Mouse (Mus musculus): ENCODE data around the gene Ak5. TPM values are rescaled to one million over a fixed set of nuclear protein-coding genes. Genes with fewer than 3 reads are reported as not detected.

The Ak5 gene
- total RNA-seq, 4 experiments from 2014 or later, result 0.34 to 0.92 TPM; not detected in 2

DNA sequence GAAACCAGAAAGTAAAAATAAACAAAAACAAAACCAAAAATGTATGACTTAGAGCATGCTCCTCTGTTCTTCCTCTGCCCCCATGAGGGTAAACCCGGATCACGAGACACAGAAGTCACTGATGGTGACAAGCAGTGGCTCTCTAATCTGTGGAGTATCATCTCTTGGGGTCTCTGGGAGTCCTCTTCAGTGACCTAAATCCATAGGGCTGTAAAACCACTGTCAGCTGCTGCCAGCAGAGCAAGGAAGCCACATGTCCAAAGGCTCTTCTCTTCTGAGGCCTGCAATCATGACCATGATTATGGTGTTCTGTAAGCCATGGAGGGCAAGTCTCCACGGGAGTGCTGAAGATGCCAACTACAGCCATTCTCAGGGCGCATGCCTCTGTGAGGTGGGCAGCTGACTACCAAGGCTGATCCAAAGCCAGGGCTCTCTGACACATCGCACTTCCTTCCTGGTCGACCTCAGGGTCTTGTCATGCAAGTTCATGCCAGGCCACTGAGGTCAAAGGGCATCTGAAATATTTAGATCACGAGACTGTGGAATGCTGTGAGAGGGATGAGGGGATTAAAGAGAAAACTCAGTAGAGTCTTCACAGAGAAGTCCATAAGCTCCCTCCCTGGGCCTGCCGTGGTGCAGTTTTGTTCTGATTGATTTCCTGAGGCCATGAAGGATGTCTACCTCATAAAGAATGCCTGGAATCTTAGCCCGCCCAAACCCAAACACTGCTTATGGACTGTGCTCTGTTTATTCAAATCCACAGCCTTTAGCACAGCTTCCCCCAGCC, 99.5 kb downstream of the Ak5 start:
- DNase-seq (ENCODE audit: low spot score in 2 of 2), result no peak

DNA sequence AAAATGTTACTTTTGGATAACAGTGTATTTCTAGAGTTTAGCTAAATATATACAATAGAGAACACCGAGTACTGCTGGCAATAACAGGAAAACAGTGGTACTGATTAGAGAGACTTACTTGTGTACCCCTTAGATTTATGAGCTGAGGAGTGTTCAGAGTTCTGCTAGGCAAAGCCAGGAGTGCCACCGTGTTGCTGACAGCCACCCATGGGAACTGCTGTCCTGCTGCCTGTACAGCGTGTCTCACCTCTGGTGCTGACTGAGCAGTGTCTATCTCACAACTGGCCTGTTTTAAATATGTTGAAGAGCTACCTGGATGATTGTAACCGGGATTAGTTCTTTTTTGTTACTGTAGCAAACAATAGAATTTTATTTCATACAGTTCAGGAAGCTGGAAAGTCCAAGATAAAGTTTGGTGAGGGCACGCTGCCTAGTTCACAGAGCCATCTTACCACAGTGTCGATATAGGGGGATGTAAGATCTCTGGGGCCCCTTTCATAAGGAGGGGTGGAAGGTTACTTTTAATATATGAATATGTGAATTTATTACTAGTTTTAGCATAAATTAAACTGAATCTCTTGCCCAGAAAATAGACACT, 103.5 kb downstream of the Ak5 start:
- no peak for DNase-seq (ENCODE audit: low spot score in 2 of 2)

DNA sequence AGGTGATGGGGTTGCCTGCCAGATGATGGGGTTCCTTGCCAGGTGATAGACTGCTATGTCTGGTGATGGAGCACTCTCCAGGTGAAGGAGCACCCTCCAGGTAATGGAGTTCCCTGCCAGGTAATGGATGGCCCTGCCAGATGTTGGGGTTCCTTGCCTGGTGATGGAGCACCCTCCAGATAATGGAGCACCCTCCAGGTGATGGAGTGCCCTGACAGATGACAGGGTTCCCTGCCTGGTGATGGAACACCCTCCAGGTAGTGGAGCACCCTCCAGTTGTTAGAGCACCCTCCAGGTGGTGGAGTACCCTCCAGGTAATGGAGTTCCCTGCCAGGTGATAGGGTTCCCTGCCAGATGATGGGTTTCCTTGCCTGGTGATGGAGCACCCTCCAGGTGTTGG, 104.3 kb downstream of the Ak5 start:
- no peak for DNase-seq (ENCODE audit: low spot score in 2 of 2)

DNA sequence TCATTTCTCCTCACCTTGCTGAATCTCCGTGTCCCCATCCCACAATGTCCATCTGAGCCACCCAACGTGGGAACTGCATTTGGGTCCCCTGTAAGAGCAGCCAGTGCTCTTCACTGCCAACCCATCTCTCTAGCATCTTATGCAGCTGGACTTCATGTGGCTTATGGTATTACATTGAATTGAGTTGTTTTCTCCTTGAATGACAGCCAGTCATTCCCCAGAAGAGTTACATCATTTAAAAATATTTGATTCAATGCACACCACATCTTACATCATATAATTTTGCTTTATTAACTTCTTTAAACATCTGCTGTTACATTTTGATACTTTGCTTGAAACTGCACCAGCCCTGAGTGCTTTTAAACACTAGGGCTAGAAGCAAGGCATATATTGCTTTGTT, 106.5 kb downstream of the Ak5 start:
- DNase-seq (ENCODE audit: low spot score in 2 of 2), result no peak

DNA sequence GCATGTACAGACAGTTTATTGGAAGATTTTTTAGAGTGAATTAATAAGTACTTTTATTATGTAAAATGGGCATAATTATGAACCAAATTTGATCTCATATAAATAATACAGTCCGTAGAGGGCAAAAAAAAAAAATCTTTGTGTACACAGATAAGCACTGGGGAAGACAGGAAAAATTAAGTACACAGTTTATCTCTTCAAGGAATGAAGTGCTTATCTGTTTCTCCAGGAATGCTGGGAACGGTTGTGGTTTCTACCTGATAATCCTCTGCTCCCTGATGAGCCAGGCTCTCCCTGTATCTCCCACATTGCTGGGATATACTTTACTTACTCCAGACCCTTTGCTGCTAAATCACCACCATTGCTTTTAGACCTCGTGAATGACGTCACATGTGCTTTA, 108.9 kb downstream of the Ak5 start:
- DNase-seq (ENCODE audit: low spot score in 2 of 2), result no peak

DNA sequence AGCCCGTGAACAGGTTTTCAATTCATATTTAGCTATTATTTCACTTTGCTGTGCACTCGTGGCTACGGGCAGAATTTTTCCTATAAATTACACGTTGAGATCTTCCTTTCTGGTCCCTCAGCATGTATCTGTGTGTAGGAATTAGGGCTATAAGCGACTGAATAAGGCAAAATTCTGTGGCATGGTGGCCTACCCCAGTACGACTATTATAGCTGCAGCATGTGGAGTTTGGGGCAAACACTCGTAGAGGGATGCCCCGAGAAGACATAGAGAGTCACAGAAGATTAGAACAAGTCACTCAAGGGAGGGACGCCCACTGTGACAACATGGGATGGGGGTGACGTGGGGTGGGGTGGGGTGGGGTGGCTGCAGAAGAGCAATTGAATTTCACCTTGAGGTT, 110.1 kb downstream of the Ak5 start:
- no peak for DNase-seq (ENCODE audit: low spot score in 2 of 2)

DNA sequence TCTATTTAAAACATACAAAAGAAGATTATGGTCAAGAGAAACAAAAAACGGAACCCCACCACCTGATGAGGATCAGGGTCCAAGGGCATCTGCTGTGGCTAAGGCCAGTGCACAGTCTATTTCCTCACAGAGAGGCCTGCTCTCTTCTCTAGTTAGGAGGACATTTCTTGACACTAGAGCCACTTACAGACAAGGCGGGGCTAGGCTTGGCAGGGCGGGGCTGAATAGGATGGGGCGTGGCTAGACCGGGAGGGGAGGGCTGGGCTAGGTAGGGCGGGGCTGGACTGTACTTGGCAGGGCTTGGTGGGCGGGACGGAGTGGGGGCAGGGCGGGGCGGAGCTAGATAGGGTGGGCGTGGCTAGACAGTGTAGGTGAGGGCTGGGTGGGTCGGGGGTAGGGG, 110.5 kb downstream of the Ak5 start:
- no peak for DNase-seq (ENCODE audit: low spot score in 2 of 2)

DNA sequence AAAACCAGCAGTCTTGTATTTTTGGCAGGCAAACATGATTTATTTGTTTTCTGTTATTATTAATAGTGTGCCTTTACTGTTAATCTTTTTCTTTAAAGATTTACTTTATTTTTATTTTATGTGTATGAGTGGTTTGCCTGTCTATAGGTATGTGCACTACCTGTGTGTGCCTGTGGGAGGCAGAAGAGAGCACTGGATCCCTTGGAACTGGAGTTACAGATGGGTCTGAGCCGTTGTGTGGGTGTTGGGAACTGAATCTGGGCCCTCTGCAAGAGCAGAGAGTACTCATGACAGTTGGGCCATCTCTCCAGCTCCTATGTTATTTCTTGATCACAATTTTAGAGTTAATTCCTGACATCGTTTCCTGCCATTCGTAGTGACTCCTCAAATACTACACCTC, 111.2 kb downstream of the Ak5 start:
- DNase-seq (ENCODE audit: low spot score in 2 of 2), result no peak

DNA sequence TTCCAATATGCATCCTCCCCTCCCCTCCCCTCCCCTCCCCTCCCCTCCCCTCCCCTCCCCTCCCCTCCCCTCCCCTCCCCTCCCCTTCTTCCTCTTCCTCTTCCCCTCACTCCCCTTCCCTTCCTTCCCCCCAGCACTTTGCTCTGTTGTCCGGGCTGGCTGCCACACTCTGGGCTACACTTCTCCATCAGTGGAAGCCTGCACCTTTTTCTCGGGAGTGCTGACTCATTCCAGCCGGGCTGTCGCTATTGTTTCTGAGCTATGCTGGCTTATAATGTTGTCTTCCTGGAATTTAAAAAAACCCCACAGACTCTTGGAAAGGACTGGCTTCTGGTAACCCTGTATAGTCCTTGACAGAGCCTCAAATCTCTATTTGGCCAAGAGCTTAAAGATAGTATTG, 111.7 kb downstream of the Ak5 start:
- DNase-seq (ENCODE audit: low spot score in 2 of 2), result no peak

DNA sequence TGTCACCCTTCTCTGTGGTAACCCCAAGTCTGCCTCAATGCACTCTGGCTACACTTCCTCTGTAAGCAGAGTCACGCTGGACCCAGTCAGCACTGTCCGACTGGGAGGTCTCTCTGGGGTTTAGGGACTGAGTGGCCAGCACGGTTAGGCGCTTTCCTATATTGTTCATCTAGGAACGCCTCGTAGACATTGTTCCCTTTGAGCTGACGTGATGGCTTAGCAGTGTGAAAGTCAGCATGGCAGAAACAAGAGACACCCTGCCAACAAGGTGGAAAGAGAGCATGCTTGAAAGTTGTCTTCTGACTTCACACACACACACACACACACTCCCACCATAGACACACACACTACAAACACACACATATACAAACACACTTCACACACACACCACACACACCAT, 112.9 kb downstream of the Ak5 start:
- no peak for DNase-seq (ENCODE audit: low spot score in 2 of 2)

DNA sequence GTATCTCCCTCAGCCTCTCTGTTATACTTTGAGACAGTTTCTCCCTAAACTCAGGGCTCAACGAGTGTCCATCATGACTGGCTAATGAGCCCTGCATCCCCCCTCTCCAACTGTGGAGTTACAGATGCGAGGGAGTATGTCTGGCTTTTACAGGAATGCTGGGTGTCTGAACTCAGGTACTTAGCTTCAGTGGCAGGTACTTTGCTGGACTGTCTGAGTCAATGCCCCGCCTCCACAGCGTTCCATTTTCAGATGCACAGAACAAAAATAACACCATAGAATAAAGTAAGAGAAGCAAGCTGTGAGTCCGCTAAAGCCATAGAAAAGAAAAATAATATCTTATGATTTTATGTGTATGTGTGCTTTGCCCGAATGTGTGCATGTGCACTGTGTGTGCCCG, 113.8 kb downstream of the Ak5 start:
- no peak for DNase-seq (ENCODE audit: low spot score in 2 of 2)

DNA sequence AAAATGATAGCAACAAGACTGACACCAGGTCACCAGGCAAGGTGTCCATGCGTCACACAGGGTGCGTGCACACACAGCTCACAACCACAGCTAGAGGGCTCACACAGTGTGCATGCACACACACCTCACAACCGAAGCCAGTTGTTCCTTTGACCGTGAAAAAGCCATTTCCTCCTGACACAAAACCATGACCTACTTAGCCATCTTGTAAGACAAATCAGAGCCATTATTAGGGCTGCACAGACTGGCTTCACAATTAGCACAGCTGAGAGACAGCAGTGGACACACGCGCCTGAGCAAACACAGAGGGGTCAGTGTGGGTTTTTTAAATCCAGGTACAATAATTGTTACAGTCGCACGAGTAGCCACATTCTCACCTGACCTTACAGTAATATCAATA, 115.5 kb downstream of the Ak5 start:
- no peak for DNase-seq (ENCODE audit: low spot score in 2 of 2)

DNA sequence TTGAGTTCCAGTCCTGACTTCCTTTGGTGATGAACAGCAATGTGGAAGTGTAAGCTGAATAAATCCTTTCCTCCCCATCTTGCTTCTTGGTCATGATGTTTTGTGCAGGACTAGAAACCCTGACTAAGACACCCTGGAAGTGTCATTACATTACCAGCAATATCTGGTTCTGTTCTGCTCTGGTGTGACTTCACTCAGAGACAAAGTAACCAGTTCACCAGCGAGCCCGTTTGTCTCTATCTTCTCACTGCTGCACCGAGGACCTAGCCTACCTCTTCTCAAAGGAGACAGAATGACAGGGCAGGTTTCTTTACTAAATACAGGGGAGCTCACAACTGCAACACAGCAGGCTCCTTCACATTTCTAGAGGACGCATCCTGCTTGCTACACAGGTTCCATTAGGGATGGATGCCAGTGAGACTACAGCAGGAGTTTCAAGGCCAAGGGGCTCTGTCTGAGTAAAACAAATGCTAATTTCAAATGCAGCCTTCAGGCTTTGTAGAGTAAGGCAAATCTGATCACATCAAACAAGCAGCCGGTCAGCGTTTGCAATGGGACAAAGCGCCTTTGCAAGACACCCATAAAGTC, 117.5 kb downstream of the Ak5 start:
- no peak for DNase-seq (ENCODE audit: low spot score in 2 of 2)

DNA sequence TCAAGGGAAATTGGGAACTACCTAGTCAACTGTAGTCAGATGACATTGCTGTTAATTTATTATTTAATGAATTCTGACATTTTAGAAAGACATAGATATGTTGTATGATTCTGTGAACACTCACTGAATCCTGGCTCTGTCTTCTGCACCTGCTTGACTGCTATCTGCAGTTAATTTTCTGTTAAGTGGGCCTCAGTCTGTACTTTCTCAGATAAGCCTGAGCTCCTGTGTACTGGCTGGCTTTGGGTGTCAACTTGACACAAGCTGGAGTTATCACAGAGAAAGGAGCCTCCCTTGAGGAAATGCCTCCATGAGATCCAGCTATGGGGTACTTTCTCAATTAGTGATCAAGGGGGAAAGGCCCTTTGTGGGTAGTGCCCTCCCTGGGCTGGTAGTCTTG, 118.1 kb downstream of the Ak5 start:
- no peak for DNase-seq (ENCODE audit: low spot score in 2 of 2)

DNA sequence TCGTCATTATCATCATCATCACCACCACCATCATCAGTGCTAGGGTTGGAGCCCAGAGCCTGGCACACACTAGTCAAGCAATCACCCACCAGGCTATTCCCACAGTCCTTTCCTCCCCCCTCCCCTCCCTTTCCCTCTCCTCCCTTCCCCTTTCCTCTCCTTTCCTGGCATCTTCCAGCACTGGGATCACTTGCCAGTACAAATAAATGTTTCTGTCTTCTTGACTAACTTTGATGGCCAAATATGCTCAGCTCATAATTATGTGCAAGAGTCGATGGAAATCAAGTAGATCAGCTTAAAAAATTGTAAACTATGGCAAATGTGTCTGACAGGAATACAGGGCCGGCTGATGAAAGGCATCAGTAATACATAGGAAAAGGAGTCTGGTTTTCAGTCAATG, 123.2 kb downstream of the Ak5 start:
- no peak for DNase-seq (ENCODE audit: low spot score in 2 of 2)

DNA sequence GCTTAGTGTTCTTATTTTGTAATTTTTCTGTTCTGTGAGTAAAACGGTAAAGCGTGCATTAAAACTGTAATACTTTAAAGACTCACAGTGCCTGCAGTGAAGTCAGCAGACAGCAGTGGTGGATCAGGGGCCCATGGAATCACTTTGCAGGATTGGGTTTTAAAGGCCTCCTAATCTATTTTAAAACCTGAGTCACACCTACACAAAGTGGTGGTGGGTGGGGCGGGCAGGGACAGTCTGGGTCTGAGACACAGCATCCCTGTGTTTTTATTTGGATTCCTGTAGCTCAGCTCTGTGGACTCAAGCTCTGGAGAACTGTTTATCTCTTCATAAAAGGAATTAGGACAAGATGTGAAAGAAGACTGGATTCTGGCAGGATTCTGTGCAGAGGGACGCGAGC, 125.9 kb downstream of the Ak5 start:
- no peak for DNase-seq (ENCODE audit: low spot score in 2 of 2)

DNA sequence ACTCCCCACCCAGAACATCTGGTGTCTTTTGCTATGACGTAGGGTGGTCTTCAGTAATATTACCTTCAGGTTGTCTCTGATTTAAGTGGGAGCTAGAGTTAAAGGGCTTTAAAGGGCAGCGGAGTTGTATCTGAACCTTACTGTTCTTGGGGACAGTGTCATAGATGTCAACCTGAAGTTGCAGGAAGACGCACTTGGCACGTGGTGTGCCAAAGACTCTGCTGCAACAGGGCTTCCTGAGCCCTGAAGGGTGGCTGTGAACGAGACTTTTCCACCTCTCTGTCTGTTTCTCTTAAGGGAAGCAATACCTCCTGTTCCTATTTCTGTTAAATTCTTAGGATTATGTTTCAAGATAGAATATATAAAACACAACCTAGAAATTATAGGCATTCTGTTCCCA, 137.8 kb downstream of the Ak5 start:
- no peak for DNase-seq (ENCODE audit: low spot score in 2 of 2)

DNA sequence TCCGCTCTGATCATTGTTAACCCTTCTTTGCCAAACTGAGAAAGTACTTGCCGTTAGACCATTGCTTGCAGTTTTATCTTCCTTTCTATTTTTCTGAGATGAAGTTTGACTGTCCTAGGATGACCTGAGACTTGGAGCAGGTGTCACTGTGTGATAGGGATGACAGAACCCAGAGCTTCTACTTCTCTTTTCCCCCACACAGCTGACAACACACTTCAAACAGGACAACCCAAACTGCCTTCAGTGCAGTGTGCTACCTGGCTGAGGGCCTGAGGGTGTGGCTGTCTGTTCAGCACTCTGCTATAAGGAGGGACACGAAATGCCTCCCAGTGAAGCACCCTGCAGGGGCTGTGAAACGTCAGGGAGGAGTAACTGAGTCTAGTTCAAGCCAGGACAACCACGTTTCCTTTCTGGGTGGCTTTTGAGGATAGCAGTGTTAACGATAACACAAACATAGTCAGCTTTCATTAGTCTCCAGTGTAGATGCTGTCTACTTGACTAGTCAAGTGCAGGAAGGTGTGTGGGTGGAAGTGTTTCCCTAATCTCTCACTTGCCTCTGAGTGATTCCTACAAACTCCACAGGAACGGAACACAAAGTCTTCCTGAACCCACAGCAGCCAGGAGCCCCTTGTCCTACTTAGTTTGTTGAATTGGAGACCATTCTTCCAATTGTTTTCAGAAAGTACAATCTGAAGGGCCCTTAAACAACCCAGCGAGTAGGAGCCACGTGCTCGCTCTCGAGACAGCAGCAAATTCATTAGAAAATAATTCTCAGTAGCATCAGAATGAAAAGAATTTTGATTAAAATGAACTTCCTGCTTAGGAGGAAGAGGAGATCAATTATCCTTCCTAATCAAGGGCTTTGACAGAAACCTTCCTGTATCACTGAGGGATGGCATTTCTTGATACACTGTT, 138.8 kb downstream of the Ak5 start:
- DNase-seq (ENCODE audit: low spot score in 2 of 2), result no peak

DNA sequence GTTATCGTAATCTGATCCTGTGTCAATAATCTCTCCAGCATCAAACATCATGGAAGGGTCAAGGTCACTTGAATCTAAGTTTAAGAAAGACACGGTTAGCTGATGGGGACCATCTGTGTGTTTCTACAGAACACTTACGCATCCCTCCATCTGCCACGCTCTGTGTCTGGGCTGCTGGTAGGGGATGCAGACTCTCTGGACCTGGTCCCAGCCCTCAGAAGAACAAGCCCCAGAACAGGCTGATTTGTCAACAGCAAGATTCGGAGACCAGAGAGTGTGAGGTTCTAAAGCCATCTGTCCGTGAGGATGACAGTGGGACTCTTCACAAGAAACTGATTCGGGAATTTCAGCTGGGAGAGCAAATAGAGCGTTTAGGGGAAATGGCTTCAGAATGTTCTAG, 141.4 kb downstream of the Ak5 start:
- no peak for DNase-seq (ENCODE audit: low spot score in 2 of 2)

DNA sequence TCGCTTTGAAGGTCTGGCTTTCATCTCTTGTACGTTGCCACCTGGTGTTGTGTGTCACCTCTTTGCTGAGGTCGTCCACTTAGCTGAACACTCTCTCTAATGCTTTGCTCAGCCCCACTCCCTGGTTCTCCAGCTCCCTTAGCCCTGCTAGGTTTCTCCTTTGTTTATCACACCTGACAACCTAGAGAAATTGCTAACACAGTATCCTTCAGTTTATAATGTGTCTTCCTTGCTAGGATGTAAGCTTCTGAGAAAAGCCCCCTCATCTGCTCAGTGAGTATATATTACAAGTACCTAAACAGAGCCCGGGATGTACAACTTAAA, 144.9 kb downstream of the Ak5 start:
- no peak for DNase-seq (ENCODE audit: low spot score in 2 of 2)

DNA sequence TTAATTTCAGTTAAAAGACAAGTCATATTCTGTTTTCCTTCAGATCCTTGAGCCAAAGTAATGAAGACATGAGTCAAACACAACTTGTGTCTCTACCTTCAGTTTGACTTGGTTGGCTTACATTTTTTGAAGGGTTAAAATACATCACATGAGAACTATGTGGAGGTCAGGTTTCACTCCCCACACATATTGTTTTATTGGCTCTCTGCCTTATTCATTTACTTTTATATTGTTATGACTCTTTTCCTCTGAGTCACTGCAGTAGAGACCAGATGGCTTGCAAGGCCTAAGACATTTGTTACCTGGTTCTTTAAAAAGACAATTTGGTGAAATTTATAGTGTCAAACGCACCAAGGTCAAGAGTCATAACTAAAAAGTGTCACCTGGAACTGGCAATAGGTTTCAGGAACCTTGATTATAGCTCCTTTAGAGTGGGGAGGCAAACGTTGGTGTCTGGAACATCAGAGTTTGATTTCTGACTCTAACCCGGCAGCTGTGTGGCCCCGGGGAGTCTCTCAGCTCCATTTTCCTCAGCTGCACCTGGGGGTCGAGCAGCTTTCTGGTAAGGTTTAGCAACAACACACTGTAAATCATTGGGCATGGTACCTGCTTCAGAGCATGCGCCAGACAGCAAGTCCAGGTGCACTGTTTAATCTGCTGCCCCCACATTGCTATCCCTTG, 145.4 kb downstream of the Ak5 start:
- no peak for DNase-seq (ENCODE audit: low spot score in 2 of 2)

DNA sequence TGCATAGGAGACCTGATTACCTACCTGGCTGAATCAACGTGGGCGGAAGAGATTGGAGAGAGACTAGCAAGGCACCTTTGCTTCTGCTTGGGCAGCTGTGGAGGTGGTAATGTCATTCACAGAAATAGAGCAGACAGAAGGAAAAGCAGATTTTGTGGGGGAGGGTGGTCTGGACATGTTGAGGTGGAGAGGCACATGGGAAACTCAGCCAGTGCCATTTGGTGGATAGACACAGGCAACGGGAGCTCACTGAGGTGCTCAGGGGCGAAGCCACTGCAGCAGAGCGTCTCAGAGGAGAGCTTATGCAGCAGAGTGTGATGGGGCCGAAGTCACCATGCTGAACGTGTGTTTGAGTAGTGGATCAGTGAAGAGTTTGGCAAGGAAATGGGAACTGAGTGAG, 147.1 kb downstream of the Ak5 start:
- DNase-seq (ENCODE audit: low spot score in 2 of 2), result no peak

Data from gastrocnemius, adult 8-10 months (tissue).